Mouse (Mus musculus) midbrain, embryonic 11.5 days (tissue): ENCODE measurements around the gene Ubap1. TPM values are rescaled to one million over a fixed set of nuclear protein-coding genes. Genes with fewer than 3 reads are reported as not detected.

Experiments used
- ATAC-seq: fragments of 200-750 bp; cut with Nextera tagmentation; 2 replicates; pipeline ENCODE4 v1.8.0; 2017; ENCODE audit warnings: moderate TSS enrichment, moderate library complexity; ENCODE audit not compliant: low FRiP score
- DNase-seq: peaks from one replicate; pipeline ENCODE4 v3.0.0; 2015; ENCODE audit warnings: low spot score; ENCODE audit errors: missing footprints
- H3K27ac ChIP-seq: fragments of 300-500 bp; sonication (generic); 2 replicates; pipeline ENCODE4 v1.5.1; 2014; ENCODE audit warnings: low read depth, low read length
- H3K27me3 ChIP-seq: fragments of 300-500 bp; sonication (generic); 2 replicates; pipeline ENCODE4 v1.6.1; 2014; ENCODE audit warnings: mild to moderate bottlenecking, low read length, moderate library complexity, mixed read lengths; ENCODE audit not compliant: control insufficient read depth, insufficient read depth
- H3K36me3 ChIP-seq: fragments of 300-500 bp; sonication (generic); 2 replicates; pipeline ENCODE4 v1.6.1; 2014; ENCODE audit warnings: mild to moderate bottlenecking, low read length, moderate library complexity, mixed read lengths; ENCODE audit not compliant: control insufficient read depth, insufficient read depth
- H3K4me1 ChIP-seq: fragments of 300-500 bp; sonication (generic); 2 replicates; pipeline ENCODE4 v1.6.1; 2014; ENCODE audit warnings: low read length; ENCODE audit not compliant: control insufficient read depth, insufficient read depth
- H3K4me2 ChIP-seq: fragments of 300-500 bp; sonication (generic); 2 replicates; pipeline ENCODE4 v1.6.1; 2014; ENCODE audit warnings: mild to moderate bottlenecking, moderate library complexity
- H3K4me3 ChIP-seq: fragments of 300-500 bp; sonication (generic); 2 replicates; pipeline ENCODE4 v1.5.1; 2014; ENCODE audit warnings: low read depth, low read length
- H3K9ac ChIP-seq: fragments of 300-500 bp; sonication (generic); 2 replicates; pipeline ENCODE4 v1.6.1; 2014; ENCODE audit warnings: low read length
- H3K9me3 ChIP-seq: fragments of 300-500 bp; sonication (generic); 2 replicates; pipeline ENCODE4 v1.6.1; 2016; ENCODE audit warnings: low read length; ENCODE audit not compliant: control insufficient read depth
- WGBS: fragments of 180-500 bp; shearing (Covaris S2); extraction: QIAGEN DNeasy Blood & Tissue Kit; methylation state at CpG from one replicate; pipeline ENCODE4 v1.1.7; 2014; 5-methylcytosine and 5-hydroxymethylcytosine counted together
- polyA plus RNA-seq: library from polyadenylated mRNA; unstranded; fragments of >200 nt; fragmentation: Nextera tagmentation; extraction: Ambion mirVana; gene quantifications from 2 replicates; pipeline ENCODE4 v1.2.1, GENCODE M21; 2014

Ubap1 gene
- 98.0 and 99.5 TPM in 2 replicates for polyA plus RNA-seq

GRCm38 (mm10) chr4:41348584-41349198 lies at the start of gene Ubap1:
TSS of gene Ubap1 (plus strand) at chr4:41348996.
- ATAC-seq: peak; percentile 98
- Histone ChIP-seq H3K27ac (peak within 1 kb of the TSS; percentile 81), H3K27me3 (no peaks in the 10 kb centered on the region), H3K4me1 (peaks cover 7% of the 10 kb centered on the region), H3K36me3 (no peaks in the 10 kb centered on the region; the same call in 1 of the 2 replicates), H3K4me3 (peak within 1 kb of the TSS; percentile 63), H3K9ac (peak within 1 kb of the TSS; percentile 72), H3K9me3 (no peaks in the 10 kb centered on the region), H3K4me2 (peak within 1 kb of the TSS; percentile 59)
- DNase-seq: peak; percentile 100
- 1% methylated on average over 30 of the region's 31 CpGs for WGBS

GRCm38 (mm10) chr4:41303671-41304070 lies 45.1 kb upstream of the Ubap1 start:
- no peaks in the 10 kb centered on the region for H3K4me1 ChIP-seq
- H3K27me3 ChIP-seq: no peaks in the 10 kb centered on the region
- H3K27ac ChIP-seq: no peak overlapping the region
- H3K4me2 ChIP-seq: no peak overlapping the region
- no peak for ATAC-seq
- peaks cover 17% of the 10 kb centered on the region for H3K36me3 ChIP-seq
- no peak overlapping the region for H3K4me3 ChIP-seq
- WGBS: 92% methylated on average over 7 of the region's 7 CpGs
- no peak overlapping the region for H3K9ac ChIP-seq
- H3K9me3 ChIP-seq: no peaks in the 10 kb centered on the region
- DNase-seq: no peak

GRCm38 (mm10) chr4:41304302-41304701 lies 44.5 kb upstream of the Ubap1 start:
- Histone ChIP-seq H3K4me1 (no peaks in the 10 kb centered on the region), H3K9ac (no peak overlapping the region), H3K27me3 (no peaks in the 10 kb centered on the region), H3K27ac (no peak overlapping the region), H3K9me3 (no peaks in the 10 kb centered on the region), H3K4me3 (no peak overlapping the region), H3K4me2 (no peak overlapping the region), H3K36me3 (peaks cover 15% of the 10 kb centered on the region)
- WGBS: 73% methylated on average over 3 of the region's 3 CpGs
- ATAC-seq (no peak), DNase-seq (no peak)

GRCm38 (mm10) chr4:41307406-41307805 lies 41.4 kb upstream of the Ubap1 start:
- DNase-seq (no peak), ATAC-seq (no peak)
- Histone ChIP-seq H3K27me3 (no peaks in the 10 kb centered on the region), H3K4me3 (no peak overlapping the region), H3K4me1 (no peaks in the 10 kb centered on the region), H3K9ac (no peak overlapping the region), H3K4me2 (no peak overlapping the region), H3K9me3 (no peaks in the 10 kb centered on the region), H3K36me3 (peaks cover 11% of the 10 kb centered on the region), H3K27ac (no peak overlapping the region)
- 90% methylated on average over 6 of the region's 6 CpGs for WGBS

- H3K27me3 ChIP-seq: no peaks in the 10 kb centered on the region
- peaks cover 8% of the 10 kb centered on the region for H3K36me3 ChIP-seq
- WGBS: 91% methylated on average over 9 of the region's 9 CpGs
- H3K9me3 ChIP-seq: no peaks in the 10 kb centered on the region
- DNase-seq: no peak
- H3K4me3 ChIP-seq: no peak overlapping the region
- peaks cover 9% of the 10 kb centered on the region for H3K4me1 ChIP-seq
- no peak for ATAC-seq
- H3K27ac ChIP-seq: no peak overlapping the region
- H3K9ac ChIP-seq: no peak overlapping the region
- H3K4me2 ChIP-seq: no peak overlapping the region
These were observed 37.9 kb upstream of the Ubap1 start for GRCm38 (mm10) chr4:41310567-41311563.

GRCm38 (mm10) chr4:41313722-41314121 lies 35.1 kb upstream of the Ubap1 start:
- WGBS: 23% methylated on average over 14 of the region's 14 CpGs
- Histone ChIP-seq H3K27me3 (no peaks in the 10 kb centered on the region), H3K9ac (peak overlapping the region; percentile 89), H3K4me3 (peak overlapping the region; percentile 81), H3K4me2 (peak overlapping the region; percentile 83), H3K36me3 (peaks cover 4% of the 10 kb centered on the region; the same call in 1 of the 2 replicates), H3K27ac (no peak overlapping the region), H3K4me1 (peaks cover 9% of the 10 kb centered on the region), H3K9me3 (no peaks in the 10 kb centered on the region)
- no peak for ATAC-seq
- no peak for DNase-seq

- Histone ChIP-seq H3K9ac (peak within 1 kb of the TSS; percentile 89), H3K27me3 (no peaks in the 10 kb centered on the region), H3K4me2 (peak within 1 kb of the TSS; percentile 83), H3K4me1 (peaks cover 9% of the 10 kb centered on the region), H3K9me3 (no peaks in the 10 kb centered on the region), H3K27ac (peak within 1 kb of the TSS; percentile 63), H3K4me3 (peak within 1 kb of the TSS; percentile 81), H3K36me3 (peaks cover 2% of the 10 kb centered on the region; the same call in 1 of the 2 replicates)
- under 1% methylated on average over 70 of the region's 70 CpGs for WGBS
- ATAC-seq: peak; percentile 99
- DNase-seq: peak; percentile 97
These were observed 34.4 kb upstream of the Ubap1 start, which contains the start of gene Dcaf12 for GRCm38 (mm10) chr4:41314141-41315129. TSS of gene Dcaf12 (minus strand) at chr4:41314889.

GRCm38 (mm10) chr4:41315173-41315572 lies 33.6 kb upstream of the Ubap1 start:
- peak; percentile 28 for ATAC-seq
- WGBS: 55% methylated on average over 8 of the region's 8 CpGs

More at GRCm38 (mm10) chr4:41315173-41315572, 33.6 kb upstream of the Ubap1 start:
- Histone ChIP-seq H3K9ac (peak overlapping the region; percentile 10), H3K4me2 (peak overlapping the region; percentile 37), H3K4me3 (peak overlapping the region; percentile 81), H3K9me3 (no peaks in the 10 kb centered on the region), H3K27ac (peak overlapping the region; percentile 0; the same call in 1 of the 2 replicates), H3K4me1 (peaks cover 9% of the 10 kb centered on the region), H3K36me3 (no peaks in the 10 kb centered on the region), H3K27me3 (no peaks in the 10 kb centered on the region)
- no peak for DNase-seq
